Mouse (Mus musculus): ENCODE data around the gene Ankrd49. TPM values are rescaled to one million over a fixed set of nuclear protein-coding genes. Genes with fewer than 3 reads are reported as not detected.

The Ankrd49 gene
- polyA plus RNA-seq, 1 experiment from 2014 or later, result 23.4 TPM

DNA sequence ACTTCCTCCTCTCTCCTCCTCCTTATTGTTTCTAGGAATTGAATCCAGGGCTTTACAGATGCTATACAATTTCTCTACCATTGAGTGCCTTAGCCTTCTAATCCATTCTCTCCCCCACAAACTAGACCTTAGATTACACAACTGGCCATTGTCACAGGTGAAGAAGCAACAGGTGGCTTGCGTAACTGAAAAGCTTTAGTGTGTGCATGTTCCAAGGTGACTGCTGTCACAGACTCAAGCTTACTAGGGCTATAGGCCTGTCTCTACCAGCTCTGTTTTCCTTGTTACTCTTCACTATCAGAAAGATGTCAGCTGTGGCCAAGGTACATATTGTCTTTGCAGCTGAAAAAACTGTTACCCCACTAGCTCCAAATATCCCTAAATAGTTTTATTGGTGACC is 22.1 kb upstream of the Ankrd49 start:
- Histone ChIP-seq H3K36me3 (replicated peaks; ENCODE audit: insufficient read depth, low read length) (peaks cover 59% of the 10 kb centered on the region), H3K9ac (replicated peaks) (no peak overlapping the region), H3K4me1 (ENCODE audit: insufficient read depth) (no peaks in the 10 kb centered on the region), H3K4me2 (ENCODE audit: low read depth, low read length) (no peak overlapping the region), H3K4me3 (ENCODE audit: low read depth, low read length) (no peak overlapping the region), H3K27me3 (ENCODE audit: insufficient read depth, low read length) (no peaks in the 10 kb centered on the region), H3K27ac (ENCODE audit: low read depth) (no peak overlapping the region), H3K9me3 (ENCODE audit: low read length) (no peaks in the 10 kb centered on the region)
- ATAC-seq, result no peak
- DNase-seq, result no peak
- 93% methylated on average over 1 of the region's 1 CpGs for WGBS (ENCODE audit: insufficient replicate concordance)
- no peak for TF ChIP-seq CTCF (IDR thresholded peaks at IDR 0.05; ENCODE audit: low read depth)
- no peak for TF ChIP-seq EP300 (IDR thresholded peaks at IDR 0.05; ENCODE audit: low read depth)

DNA sequence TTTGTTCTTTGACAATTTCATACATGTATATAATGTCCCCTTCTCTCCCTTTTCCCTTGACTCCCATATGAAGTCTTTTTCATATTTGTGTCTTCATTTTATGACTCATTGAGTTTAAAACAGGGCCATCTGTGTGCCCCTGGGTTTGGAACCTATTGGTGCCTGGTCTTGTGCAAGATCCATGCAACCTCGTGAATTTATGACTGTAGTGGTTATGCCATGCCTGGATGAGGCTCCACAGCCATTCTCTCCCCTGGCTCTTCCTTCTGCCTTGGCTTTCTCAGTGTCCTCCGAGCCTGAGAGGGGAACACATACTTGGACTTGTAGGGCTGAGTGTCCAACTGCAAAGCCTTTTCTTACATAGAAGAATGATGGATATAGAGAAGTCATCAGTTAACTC is 21.1 kb upstream of the Ankrd49 start:
- Histone ChIP-seq H3K9me3 (ENCODE audit: low read length) (no peaks in the 10 kb centered on the region), H3K4me3 (ENCODE audit: low read depth, low read length) (no peak overlapping the region), H3K27me3 (ENCODE audit: insufficient read depth, low read length) (no peaks in the 10 kb centered on the region), H3K4me1 (ENCODE audit: insufficient read depth) (no peaks in the 10 kb centered on the region), H3K27ac (ENCODE audit: low read depth) (no peak overlapping the region), H3K36me3 (replicated peaks; ENCODE audit: insufficient read depth, low read length) (peaks cover 59% of the 10 kb centered on the region), H3K4me2 (ENCODE audit: low read depth, low read length) (no peak overlapping the region), H3K9ac (replicated peaks) (no peak overlapping the region)
- WGBS (ENCODE audit: insufficient replicate concordance), result 70% methylated on average over 2 of the region's 2 CpGs
- TF ChIP-seq CTCF (IDR thresholded peaks at IDR 0.05; ENCODE audit: low read depth) (no peak), EP300 (IDR thresholded peaks at IDR 0.05; ENCODE audit: low read depth) (no peak)
- DNase-seq, result no peak
- no peak for ATAC-seq

DNA sequence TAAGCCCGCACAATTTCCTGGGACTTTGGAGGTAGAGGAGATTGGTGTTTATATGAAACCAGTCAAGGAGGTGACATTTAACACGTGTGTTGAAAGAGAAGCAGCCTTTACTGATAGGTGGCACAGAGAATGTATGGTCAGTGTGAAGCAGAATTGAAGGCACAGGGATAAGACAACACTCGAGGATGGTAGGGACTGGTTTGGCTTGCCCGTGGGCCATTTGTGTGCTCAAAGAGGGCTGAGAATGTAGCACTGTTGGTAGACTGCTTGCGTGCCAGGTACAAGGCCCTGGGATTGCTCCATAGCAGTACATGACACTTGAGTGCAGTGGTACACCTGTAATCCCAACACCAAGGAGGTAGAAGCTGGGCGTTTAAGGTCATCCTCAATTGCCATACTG is 2.7 kb upstream of the Ankrd49 start:
- H3K36me3 ChIP-seq (replicated peaks; ENCODE audit: insufficient read depth, low read length), result peaks cover 29% of the 10 kb centered on the region
- WGBS (ENCODE audit: insufficient replicate concordance), result 85% methylated on average over 6 of the region's 6 CpGs
- no peak for DNase-seq
- H3K4me1 ChIP-seq (ENCODE audit: insufficient read depth), result peaks cover 3% of the 10 kb centered on the region; the same call in 1 of the 2 replicates
- H3K27ac ChIP-seq (ENCODE audit: low read depth), result no peak overlapping the region
- H3K9me3 ChIP-seq (ENCODE audit: low read length), result no peaks in the 10 kb centered on the region
- no peak for ATAC-seq
- TF ChIP-seq EP300 (IDR thresholded peaks at IDR 0.05; ENCODE audit: low read depth) (no peak), CTCF (IDR thresholded peaks at IDR 0.05; ENCODE audit: low read depth) (no peak)
- no peak overlapping the region for H3K9ac ChIP-seq (replicated peaks)
- no peak overlapping the region for H3K4me2 ChIP-seq (ENCODE audit: low read depth, low read length)
- no peak overlapping the region for H3K4me3 ChIP-seq (ENCODE audit: low read depth, low read length)
- no peaks in the 10 kb centered on the region for H3K27me3 ChIP-seq (ENCODE audit: insufficient read depth, low read length)

DNA sequence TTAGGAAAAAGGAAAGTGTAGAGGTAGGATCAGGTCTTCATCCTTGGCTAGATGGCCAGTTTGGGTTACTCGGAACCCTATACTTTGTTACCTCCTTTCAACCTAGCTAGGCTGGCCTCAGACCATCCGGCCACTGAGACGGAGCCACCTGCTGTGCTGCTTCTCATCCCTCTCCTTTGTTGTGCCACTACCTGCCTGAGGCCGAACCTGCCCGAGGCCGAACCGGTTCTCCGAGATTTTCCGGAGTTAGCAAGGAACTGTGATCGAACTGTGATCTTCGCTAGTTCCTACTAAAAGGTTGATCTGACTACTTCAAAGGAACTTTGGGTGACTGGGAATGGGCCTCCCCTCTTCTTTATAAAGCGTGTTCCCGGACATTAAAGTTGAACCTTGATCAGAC is 6.3 kb downstream of the Ankrd49 start:
- Histone ChIP-seq H3K27ac (ENCODE audit: low read depth) (no peak overlapping the region), H3K4me1 (ENCODE audit: insufficient read depth) (no peaks in the 10 kb centered on the region), H3K27me3 (ENCODE audit: insufficient read depth, low read length) (no peaks in the 10 kb centered on the region), H3K36me3 (replicated peaks; ENCODE audit: insufficient read depth, low read length) (peaks cover 16% of the 10 kb centered on the region), H3K9me3 (ENCODE audit: low read length) (no peaks in the 10 kb centered on the region), H3K9ac (replicated peaks) (no peak overlapping the region), H3K4me2 (ENCODE audit: low read depth, low read length) (no peak overlapping the region), H3K4me3 (ENCODE audit: low read depth, low read length) (no peak overlapping the region)
- TF ChIP-seq CTCF (IDR thresholded peaks at IDR 0.05; ENCODE audit: low read depth) (no peak), EP300 (IDR thresholded peaks at IDR 0.05; ENCODE audit: low read depth) (no peak)
- 67% methylated on average over 13 of the region's 13 CpGs for WGBS (ENCODE audit: insufficient replicate concordance)
- DNase-seq (no peak), ATAC-seq (no peak)

GRCm38 (mm10) chr9:14773813-14774212 is 10.8 kb downstream of the Ankrd49 start:
- DNase-seq, result no peak
- no peak overlapping the region for H3K4me2 ChIP-seq (ENCODE audit: low read depth, low read length)
- no peak overlapping the region for H3K9ac ChIP-seq (replicated peaks)
- H3K4me3 ChIP-seq (ENCODE audit: low read depth, low read length), result no peak overlapping the region
- WGBS (ENCODE audit: insufficient replicate concordance), result 38% methylated on average over 2 of the region's 2 CpGs
- H3K4me1 ChIP-seq (ENCODE audit: insufficient read depth), result no peaks in the 10 kb centered on the region
- TF ChIP-seq EP300 (IDR thresholded peaks at IDR 0.05; ENCODE audit: low read depth), result no peak
- peak; percentile 46 for TF ChIP-seq CTCF (IDR thresholded peaks at IDR 0.05; ENCODE audit: low read depth)
- no peak for ATAC-seq
- H3K27me3 ChIP-seq (ENCODE audit: insufficient read depth, low read length), result peaks cover under 1% of the 10 kb centered on the region; the same call in 1 of the 2 replicates
- no peaks in the 10 kb centered on the region for H3K36me3 ChIP-seq (replicated peaks; ENCODE audit: insufficient read depth, low read length)
- H3K9me3 ChIP-seq (ENCODE audit: low read length), result no peaks in the 10 kb centered on the region
- no peak overlapping the region for H3K27ac ChIP-seq (ENCODE audit: low read depth)

DNA sequence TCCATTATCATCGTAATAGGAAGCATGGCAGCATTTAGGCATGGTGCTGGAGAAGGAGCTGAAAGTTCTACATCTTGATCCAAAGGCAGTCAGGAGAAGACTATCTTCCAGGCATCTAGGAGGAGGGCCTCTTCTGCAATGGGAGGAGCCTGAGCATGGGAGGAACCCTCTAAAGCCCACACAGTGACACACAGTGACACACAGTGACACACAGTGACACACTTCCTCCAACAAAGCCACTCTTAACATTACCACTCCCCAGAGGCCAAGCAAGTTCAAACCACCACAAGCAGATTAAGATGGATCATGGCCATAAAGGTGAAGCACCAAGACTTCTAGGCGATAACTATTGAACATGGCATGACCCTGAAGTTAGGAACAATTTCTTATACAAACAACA is 12.6 kb downstream of the Ankrd49 start:
- no peaks in the 10 kb centered on the region for H3K9me3 ChIP-seq (ENCODE audit: low read length)
- no peak overlapping the region for H3K9ac ChIP-seq (replicated peaks)
- no peaks in the 10 kb centered on the region for H3K4me1 ChIP-seq (ENCODE audit: insufficient read depth)
- H3K36me3 ChIP-seq (replicated peaks; ENCODE audit: insufficient read depth, low read length), result no peaks in the 10 kb centered on the region
- DNase-seq, result no peak
- peaks cover 3% of the 10 kb centered on the region; the same call in 1 of the 2 replicates for H3K27me3 ChIP-seq (ENCODE audit: insufficient read depth, low read length)
- WGBS (ENCODE audit: insufficient replicate concordance), result 81% methylated on average over 2 of the region's 2 CpGs
- no peak overlapping the region for H3K4me3 ChIP-seq (ENCODE audit: low read depth, low read length)
- no peak overlapping the region for H3K4me2 ChIP-seq (ENCODE audit: low read depth, low read length)
- ATAC-seq, result no peak
- no peak overlapping the region for H3K27ac ChIP-seq (ENCODE audit: low read depth)
- TF ChIP-seq CTCF (IDR thresholded peaks at IDR 0.05; ENCODE audit: low read depth) (no peak), EP300 (IDR thresholded peaks at IDR 0.05; ENCODE audit: low read depth) (no peak)

Data from liver, postnatal 0 days (tissue).